Mouse (Mus musculus): ENCODE data around the gene Aamp. TPM values are rescaled to one million over a fixed set of nuclear protein-coding genes. Genes with fewer than 3 reads are reported as not detected.

Gene Aamp
- polyA plus RNA-seq, 1 experiment, result 173 TPM

- TF ChIP-seq CTCF (IDR thresholded peaks at IDR 0.05; ENCODE audit: extremely low read depth, insufficient read depth, low read length), result no peak
- TF ChIP-seq POLR2A (IDR thresholded peaks at IDR 0.05; ENCODE audit: extremely low read depth, insufficient read depth, low read length), result no peak
- Histone ChIP-seq H3K4me1 (ENCODE audit: control insufficient read depth, insufficient read depth, low read length) (peaks cover 1% of the 10 kb centered on the region; the same call in 1 of the 2 replicates), H3K27ac (ENCODE audit: insufficient read depth, low read length) (no peak overlapping the region), H3K4me3 (ENCODE audit: insufficient read depth, low read length) (peak overlapping the region; percentile 60)
These were observed 663 bp downstream of the Aamp start for GRCm38 (mm10) chr1:74283686-74284463.

GRCm38 (mm10) chr1:74282896-74283625 is 1.5 kb downstream of the Aamp start:
- H3K4me3 ChIP-seq (ENCODE audit: insufficient read depth, low read length), result peak overlapping the region; percentile 60; the same call in 1 of the 2 replicates
- H3K4me1 ChIP-seq (ENCODE audit: control insufficient read depth, insufficient read depth, low read length), result peaks cover 1% of the 10 kb centered on the region; the same call in 1 of the 2 replicates
- TF ChIP-seq POLR2A (IDR thresholded peaks at IDR 0.05; ENCODE audit: extremely low read depth, insufficient read depth, low read length) (no peak), CTCF (IDR thresholded peaks at IDR 0.05; ENCODE audit: extremely low read depth, insufficient read depth, low read length) (no peak)
- H3K27ac ChIP-seq (ENCODE audit: insufficient read depth, low read length), result no peak overlapping the region

- TF ChIP-seq CTCF (IDR thresholded peaks at IDR 0.05; ENCODE audit: extremely low read depth, insufficient read depth, low read length) (no peak), POLR2A (IDR thresholded peaks at IDR 0.05; ENCODE audit: extremely low read depth, insufficient read depth, low read length) (no peak)
- H3K4me3 ChIP-seq (ENCODE audit: insufficient read depth, low read length), result no peak overlapping the region
- H3K27ac ChIP-seq (ENCODE audit: insufficient read depth, low read length), result no peak overlapping the region
- H3K4me1 ChIP-seq (ENCODE audit: control insufficient read depth, insufficient read depth, low read length), result peaks cover 1% of the 10 kb centered on the region
These were observed 2.7 kb downstream of the Aamp start for GRCm38 (mm10) chr1:74281886-74282285.

- no peak overlapping the region for H3K27ac ChIP-seq (ENCODE audit: insufficient read depth, low read length)
- TF ChIP-seq POLR2A (IDR thresholded peaks at IDR 0.05; ENCODE audit: extremely low read depth, insufficient read depth, low read length), result no peak
- TF ChIP-seq CTCF (IDR thresholded peaks at IDR 0.05; ENCODE audit: extremely low read depth, insufficient read depth, low read length), result no peak
- H3K4me1 ChIP-seq (ENCODE audit: control insufficient read depth, insufficient read depth, low read length), result peaks cover 1% of the 10 kb centered on the region
- no peak overlapping the region for H3K4me3 ChIP-seq (ENCODE audit: insufficient read depth, low read length)
These were observed 3.2 kb downstream of the Aamp start for GRCm38 (mm10) chr1:74281372-74281771.

GRCm38 (mm10) chr1:74280591-74281325 is 3.8 kb downstream of the Aamp start:
- TF ChIP-seq POLR2A (IDR thresholded peaks at IDR 0.05; ENCODE audit: extremely low read depth, insufficient read depth, low read length) (no peak), CTCF (IDR thresholded peaks at IDR 0.05; ENCODE audit: extremely low read depth, insufficient read depth, low read length) (no peak)
- peaks cover 1% of the 10 kb centered on the region for H3K4me1 ChIP-seq (ENCODE audit: control insufficient read depth, insufficient read depth, low read length)
- no peak overlapping the region for H3K27ac ChIP-seq (ENCODE audit: insufficient read depth, low read length)
- no peak overlapping the region for H3K4me3 ChIP-seq (ENCODE audit: insufficient read depth, low read length)

- no peak overlapping the region for H3K4me3 ChIP-seq (ENCODE audit: insufficient read depth, low read length)
- peaks cover 1% of the 10 kb centered on the region for H3K4me1 ChIP-seq (ENCODE audit: control insufficient read depth, insufficient read depth, low read length)
- TF ChIP-seq POLR2A (IDR thresholded peaks at IDR 0.05; ENCODE audit: extremely low read depth, insufficient read depth, low read length), result no peak
- no peak for TF ChIP-seq CTCF (IDR thresholded peaks at IDR 0.05; ENCODE audit: extremely low read depth, insufficient read depth, low read length)
- no peak overlapping the region for H3K27ac ChIP-seq (ENCODE audit: insufficient read depth, low read length)
These were observed 5.5 kb downstream of the Aamp start for GRCm38 (mm10) chr1:74278988-74279387.

- TF ChIP-seq POLR2A (IDR thresholded peaks at IDR 0.05; ENCODE audit: extremely low read depth, insufficient read depth, low read length) (no peak), CTCF (IDR thresholded peaks at IDR 0.05; ENCODE audit: extremely low read depth, insufficient read depth, low read length) (no peak)
- H3K4me3 ChIP-seq (ENCODE audit: insufficient read depth, low read length), result no peak within 1 kb of the TSS
- H3K27ac ChIP-seq (ENCODE audit: insufficient read depth, low read length), result no peak within 1 kb of the TSS
- H3K4me1 ChIP-seq (ENCODE audit: control insufficient read depth, insufficient read depth, low read length), result peaks cover 1% of the 10 kb centered on the region
These were observed 6.0 kb downstream of the Aamp start, which contains the start of gene Gpbar1 for GRCm38 (mm10) chr1:74278538-74278937. Gene Gpbar1, plus strand, starts transcription at chr1:74278550.

GRCm38 (mm10) chr1:74277883-74278537 is 6.5 kb downstream of the Aamp start:
- TF ChIP-seq CTCF (IDR thresholded peaks at IDR 0.05; ENCODE audit: extremely low read depth, insufficient read depth, low read length) (no peak), POLR2A (IDR thresholded peaks at IDR 0.05; ENCODE audit: extremely low read depth, insufficient read depth, low read length) (no peak)
- H3K4me3 ChIP-seq (ENCODE audit: insufficient read depth, low read length), result no peak overlapping the region
- H3K27ac ChIP-seq (ENCODE audit: insufficient read depth, low read length), result no peak overlapping the region
- H3K4me1 ChIP-seq (ENCODE audit: control insufficient read depth, insufficient read depth, low read length), result no peaks in the 10 kb centered on the region; the same call in none of the 2 replicates

- Histone ChIP-seq H3K4me1 (ENCODE audit: control insufficient read depth, insufficient read depth, low read length) (no peaks in the 10 kb centered on the region; the same call in 1 of the 2 replicates), H3K4me3 (ENCODE audit: insufficient read depth, low read length) (no peak overlapping the region), H3K27ac (ENCODE audit: insufficient read depth, low read length) (no peak overlapping the region)
- TF ChIP-seq CTCF (IDR thresholded peaks at IDR 0.05; ENCODE audit: extremely low read depth, insufficient read depth, low read length), result no peak
- no peak for TF ChIP-seq POLR2A (IDR thresholded peaks at IDR 0.05; ENCODE audit: extremely low read depth, insufficient read depth, low read length)
These were observed 7.5 kb downstream of the Aamp start for GRCm38 (mm10) chr1:74277041-74277440.
